Mouse (Mus musculus): ENCODE data around the gene Sgk2. TPM values are rescaled to one million over a fixed set of nuclear protein-coding genes. Genes with fewer than 3 reads are reported as not detected.
"Not testable (repeated sequence)": the region's sequence is repeated elsewhere in the genome, so short reads cannot be mapped to it uniquely, and the experiment has no call there.

Gene Sgk2
- total RNA-seq, 2 experiments from 2014 or later, result not detected

GRCm38 (mm10) chr2:163055715-163056114 lies 68.6 kb downstream of the Sgk2 start:
- intact Hi-C loops (cut with DNase I), result no loop called here
- no peak for DNase-seq

- intact Hi-C loops (cut with DNase I), result no loop called here
- no peak for DNase-seq
These were observed 69.5 kb downstream of the Sgk2 start for GRCm38 (mm10) chr2:163056584-163056983.

DNA sequence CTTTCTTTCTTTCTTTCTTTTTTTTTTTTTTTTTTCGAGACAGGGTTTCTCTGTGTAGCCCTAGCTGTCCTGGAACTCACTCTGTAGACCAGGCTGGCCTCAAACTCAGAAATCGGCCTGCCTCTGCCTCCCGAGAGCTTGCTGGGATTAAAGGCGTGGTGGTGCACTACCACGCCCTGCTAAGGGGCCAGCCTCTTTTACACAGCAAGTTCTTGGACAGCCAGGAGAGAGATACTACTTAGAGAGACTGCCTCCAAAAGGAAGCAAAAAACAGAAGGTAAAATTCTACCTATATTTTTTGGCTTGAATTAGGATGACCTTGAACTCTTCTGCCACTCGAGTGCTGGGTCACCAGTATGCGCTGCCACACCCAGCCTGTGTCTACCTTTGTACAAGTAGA lies 71.9 kb downstream of the Sgk2 start:
- intact Hi-C loops (cut with DNase I); DNase-seq: not testable (repeated sequence)

DNA sequence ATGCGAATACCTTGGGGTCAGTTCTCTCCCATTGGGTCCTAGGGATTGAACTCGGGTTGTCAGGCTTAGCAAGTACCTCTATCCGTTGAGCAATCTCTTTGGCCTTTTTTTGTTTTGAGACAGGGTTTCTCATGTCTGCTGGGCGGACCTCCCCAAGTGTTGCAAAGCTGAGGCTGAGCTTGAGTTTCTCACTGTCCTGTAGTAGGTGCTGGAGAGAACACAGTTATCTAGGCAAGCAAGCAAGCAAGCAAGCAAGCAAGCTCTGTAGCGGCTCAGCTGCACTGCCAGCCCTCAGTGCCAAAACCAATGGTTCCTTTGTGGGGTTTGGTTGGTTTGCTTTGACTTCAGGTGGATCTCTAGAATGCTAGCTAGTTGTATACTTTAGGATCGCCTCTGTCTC lies 73.5 kb downstream of the Sgk2 start:
- intact Hi-C loops (cut with DNase I), result no loop called here
- no peak for DNase-seq

GRCm38 (mm10) chr2:163061203-163062118 lies 74.3 kb downstream of the Sgk2 start:
- DNase-seq, result no peak
- intact Hi-C loops (cut with DNase I), result no loop called here

GRCm38 (mm10) chr2:163062119-163062508 lies 75.0 kb downstream of the Sgk2 start:
- intact Hi-C loops (cut with DNase I), result no loop called here

More at GRCm38 (mm10) chr2:163062119-163062508, 75.0 kb downstream of the Sgk2 start:
- no peak for DNase-seq

Other genes with a start within 250 kb of the Sgk2 start
- 10 to 100 TPM; 61.0 to 63.7 TPM for gene Srsf6, start 55.8 kb upstream of the Sgk2 start, total RNA-seq (2021)
- not detected for gene L3mbtl1, start 43.9 kb upstream of the Sgk2 start, total RNA-seq (2021)
- gene Ift52, start 30.0 kb downstream of the Sgk2 start, total RNA-seq (2021), result 10 to 100 TPM; 21.0 to 22.2 TPM
- under 1 TPM; 0.16 to 0.89 TPM for gene Mybl2, start 67.4 kb downstream of the Sgk2 start, total RNA-seq (2021)
- not detected for gene Gtsf1l, start 100.5 kb downstream of the Sgk2 start, total RNA-seq (2021)
- gene Tox2, start 215.8 kb downstream of the Sgk2 start, total RNA-seq (2021), result 1 to 10 TPM; 1.0 to 1.4 TPM